Mouse (Mus musculus) lung, postnatal 10 days (tissue): ENCODE data around the gene U2af1l4.
A peak's percentile ranks its signal among the peaks of the same experiment; 100 is the strongest.

ENCODE experiments used
- DNase-seq: peaks from one replicate; pipeline ENCODE4 v3.0.0; 2021

The U2af1l4 gene

GRCm38 (mm10) chr7:30553021-30553589 is 10.0 kb upstream of the U2af1l4 start:
- peak; percentile 61 for DNase-seq

GRCm38 (mm10) chr7:30553810-30554584 is 9.1 kb upstream of the U2af1l4 start:
- DNase-seq, result no peak

- DNase-seq, result no peak
Measured at GRCm38 (mm10) chr7:30556894-30557536, 6.1 kb upstream of the U2af1l4 start.

- no peak for DNase-seq
Measured at GRCm38 (mm10) chr7:30557901-30558514, 5.1 kb upstream of the U2af1l4 start.

- DNase-seq, result no peak
Measured at GRCm38 (mm10) chr7:30558656-30559442, 4.3 kb upstream of the U2af1l4 start.

- DNase-seq, result peak; percentile 99
Measured at GRCm38 (mm10) chr7:30559443-30559954, 3.6 kb upstream of the U2af1l4 start, which contains the start of gene Lin37. Lin37 (minus strand) TSS chr7:30559838.

GRCm38 (mm10) chr7:30560296-30560695 is 2.8 kb upstream of the U2af1l4 start:
- no peak for DNase-seq

GRCm38 (mm10) chr7:30562526-30563116 is 480 bp upstream of the U2af1l4 start:
- no peak for DNase-seq

GRCm38 (mm10) chr7:30563906-30564280 is 792 bp downstream of the U2af1l4 start:
- no peak for DNase-seq

- no peak for DNase-seq
Measured at GRCm38 (mm10) chr7:30564970-30565571, 2.0 kb downstream of the U2af1l4 start, which contains the start of gene Igflr1. Igflr1 (plus strand) TSS chr7:30565427.

- no peak for DNase-seq
Measured at GRCm38 (mm10) chr7:30566033-30566432, 2.9 kb downstream of the U2af1l4 start.

- no peak for DNase-seq
Measured at GRCm38 (mm10) chr7:30567555-30567954, 4.5 kb downstream of the U2af1l4 start.

GRCm38 (mm10) chr7:30572389-30572788 is 9.3 kb downstream of the U2af1l4 start:
- no peak for DNase-seq

- no peak for DNase-seq
Measured at GRCm38 (mm10) chr7:30572969-30573368, 9.9 kb downstream of the U2af1l4 start.

GRCm38 (mm10) chr7:30579950-30580349 is 16.8 kb downstream of the U2af1l4 start:
- no peak for DNase-seq

- DNase-seq, result no peak
Measured at GRCm38 (mm10) chr7:30581547-30581946, 18.4 kb downstream of the U2af1l4 start.

- no peak for DNase-seq
Measured at GRCm38 (mm10) chr7:30584339-30584738, 21.2 kb downstream of the U2af1l4 start.

- DNase-seq, result no peak
Measured at GRCm38 (mm10) chr7:30585170-30585569, 22.1 kb downstream of the U2af1l4 start.

GRCm38 (mm10) chr7:30586455-30587020 is 23.4 kb downstream of the U2af1l4 start:
- DNase-seq, result no peak

GRCm38 (mm10) chr7:30587842-30588667 is 25.0 kb downstream of the U2af1l4 start:
- DNase-seq, result peak; percentile 53
